Mouse (Mus musculus): ENCODE data around the gene Lrrc1. TPM values are rescaled to one million over a fixed set of nuclear protein-coding genes. Genes with fewer than 3 reads are reported as not detected.

Lrrc1 gene
- polyA plus RNA-seq, 1 experiment from 2014 or later: 12.5 TPM

GRCm38 (mm10) chr9:77539232-77539631 is 5.4 kb downstream of the Lrrc1 start:
- H3K36me3 ChIP-seq (ENCODE audit: poor library complexity, severe bottlenecking): no peaks in the 10 kb centered on the region
- no peak overlapping the region for H3K9ac ChIP-seq
- WGBS: 94% methylated on average over 9 of the region's 9 CpGs
- H3K4me2 ChIP-seq: no peak overlapping the region
- ATAC-seq: no peak
- H3K4me1 ChIP-seq: peaks cover 58% of the 10 kb centered on the region
- no peak overlapping the region for H3K27ac ChIP-seq
- no peaks in the 10 kb centered on the region for H3K9me3 ChIP-seq (replicated peaks)
- H3K4me3 ChIP-seq: no peak overlapping the region
- H3K27me3 ChIP-seq: no peaks in the 10 kb centered on the region

GRCm38 (mm10) chr9:77537357-77537756 is 7.3 kb downstream of the Lrrc1 start:
- H3K27ac ChIP-seq: no peak overlapping the region
- H3K4me1 ChIP-seq: peaks cover 49% of the 10 kb centered on the region
- ATAC-seq: no peak
- no peak overlapping the region for H3K4me2 ChIP-seq
- H3K9me3 ChIP-seq (replicated peaks): no peaks in the 10 kb centered on the region
- no peak overlapping the region for H3K4me3 ChIP-seq
- 86% methylated on average over 10 of the region's 10 CpGs for WGBS
- H3K9ac ChIP-seq: no peak overlapping the region
- no peaks in the 10 kb centered on the region for H3K36me3 ChIP-seq (ENCODE audit: poor library complexity, severe bottlenecking)
- no peaks in the 10 kb centered on the region for H3K27me3 ChIP-seq

DNA sequence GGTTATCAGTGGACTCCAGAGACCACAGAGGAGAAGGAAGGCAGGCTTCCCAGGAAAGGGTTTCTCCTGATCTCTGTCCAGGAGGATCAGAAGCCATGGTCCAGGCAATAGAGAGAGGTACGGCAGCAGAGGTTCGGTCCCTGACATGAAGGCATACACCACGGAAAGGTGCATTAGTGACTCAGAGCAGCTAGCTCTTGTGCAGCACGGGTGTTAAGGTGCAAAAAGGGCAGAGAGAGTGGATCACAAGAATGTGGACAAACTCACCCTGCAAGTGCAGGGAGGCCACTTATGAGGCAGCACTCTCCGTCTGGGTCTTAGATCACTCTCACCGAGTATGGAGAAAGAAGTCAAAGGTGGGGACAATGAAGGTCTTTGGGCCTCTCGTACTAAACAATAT is 7.8 kb downstream of the Lrrc1 start:
- H3K27ac ChIP-seq: no peak overlapping the region
- no peak for ATAC-seq
- H3K4me2 ChIP-seq: no peak overlapping the region
- H3K9me3 ChIP-seq (replicated peaks): no peaks in the 10 kb centered on the region
- no peaks in the 10 kb centered on the region for H3K36me3 ChIP-seq (ENCODE audit: poor library complexity, severe bottlenecking)
- no peak overlapping the region for H3K9ac ChIP-seq
- 68% methylated on average over 7 of the region's 7 CpGs for WGBS
- no peaks in the 10 kb centered on the region for H3K27me3 ChIP-seq
- peaks cover 44% of the 10 kb centered on the region for H3K4me1 ChIP-seq
- no peak overlapping the region for H3K4me3 ChIP-seq

DNA sequence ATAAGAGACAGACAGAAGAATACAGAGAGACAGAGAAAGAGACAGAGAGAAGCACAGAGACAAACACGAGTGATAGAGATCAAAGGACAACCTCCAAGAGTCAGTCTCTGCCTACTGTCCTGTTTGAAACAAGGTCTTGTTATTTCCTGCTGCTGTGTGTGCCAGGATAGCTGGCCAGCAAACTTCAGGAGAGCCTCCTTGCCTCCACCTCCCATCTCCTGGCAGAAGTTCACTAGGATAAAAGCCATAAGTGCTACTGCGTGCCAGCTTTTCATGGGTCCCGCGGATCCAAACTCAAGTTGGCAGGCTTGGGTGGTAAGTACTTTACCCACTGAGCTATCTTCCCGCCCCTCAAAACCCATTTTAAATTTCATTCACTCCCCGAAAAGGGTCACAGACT is 8.4 kb downstream of the Lrrc1 start:
- H3K27ac ChIP-seq: no peak overlapping the region
- no peak for ATAC-seq
- peaks cover 39% of the 10 kb centered on the region for H3K4me1 ChIP-seq
- H3K9me3 ChIP-seq (replicated peaks): no peaks in the 10 kb centered on the region
- no peaks in the 10 kb centered on the region for H3K36me3 ChIP-seq (ENCODE audit: poor library complexity, severe bottlenecking)
- no peak overlapping the region for H3K4me2 ChIP-seq
- H3K27me3 ChIP-seq: no peaks in the 10 kb centered on the region
- H3K4me3 ChIP-seq: no peak overlapping the region
- no peak overlapping the region for H3K9ac ChIP-seq
- WGBS: 62% methylated on average over 6 of the region's 6 CpGs

- 17% methylated on average over 17 of the region's 17 CpGs for WGBS
- Histone ChIP-seq H3K27me3 (no peaks in the 10 kb centered on the region), H3K4me3 (no peak overlapping the region), H3K9ac (peak overlapping the region; percentile 35; the same call in 1 of the 2 replicates), H3K36me3 (ENCODE audit: poor library complexity, severe bottlenecking) (no peaks in the 10 kb centered on the region), H3K9me3 (replicated peaks) (no peaks in the 10 kb centered on the region), H3K4me2 (peak overlapping the region; percentile 34), H3K4me1 (peaks cover 39% of the 10 kb centered on the region), H3K27ac (no peak overlapping the region)
- peak; percentile 46 for ATAC-seq
These were observed 9.5 kb downstream of the Lrrc1 start for GRCm38 (mm10) chr9:77535021-77535744.

- H3K4me2 ChIP-seq: no peak overlapping the region
- 0 out of 2 replicates have a peak, but pooled peaks have one; percentile 31 for ATAC-seq
- no peaks in the 10 kb centered on the region for H3K9me3 ChIP-seq (replicated peaks)
- no peaks in the 10 kb centered on the region for H3K36me3 ChIP-seq (ENCODE audit: poor library complexity, severe bottlenecking)
- H3K27ac ChIP-seq: no peak overlapping the region
- H3K27me3 ChIP-seq: no peaks in the 10 kb centered on the region
- no peak overlapping the region for H3K9ac ChIP-seq
- H3K4me1 ChIP-seq: peaks cover 44% of the 10 kb centered on the region
- 72% methylated on average over 5 of the region's 5 CpGs for WGBS
- H3K4me3 ChIP-seq: no peak overlapping the region
These were observed 16.2 kb downstream of the Lrrc1 start for GRCm38 (mm10) chr9:77528379-77529041.

DNA sequence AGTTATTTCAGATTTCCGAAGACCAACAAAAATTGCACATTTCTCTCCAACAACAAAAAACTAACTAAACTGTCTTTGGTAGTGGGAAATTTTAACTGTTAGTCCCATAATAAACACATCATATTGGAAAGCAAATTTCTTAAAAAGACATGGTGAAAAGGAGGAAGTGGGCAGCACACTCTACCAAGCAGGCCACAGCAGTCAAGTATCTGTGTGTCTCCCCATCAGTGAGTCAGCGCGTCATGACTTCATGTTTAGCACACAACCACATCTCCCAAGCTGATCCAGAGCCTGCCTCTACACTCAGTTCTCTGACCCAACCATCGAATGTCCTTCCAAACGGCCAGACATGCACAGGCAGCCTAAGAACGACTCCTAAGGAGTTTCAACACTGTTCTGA is 17.5 kb downstream of the Lrrc1 start:
- peaks cover 43% of the 10 kb centered on the region for H3K4me1 ChIP-seq
- no peak overlapping the region for H3K4me2 ChIP-seq
- H3K9ac ChIP-seq: no peak overlapping the region
- H3K27me3 ChIP-seq: no peaks in the 10 kb centered on the region
- H3K27ac ChIP-seq: no peak overlapping the region
- no peak for ATAC-seq
- no peaks in the 10 kb centered on the region for H3K36me3 ChIP-seq (ENCODE audit: poor library complexity, severe bottlenecking)
- 71% methylated on average over 6 of the region's 6 CpGs for WGBS
- no peaks in the 10 kb centered on the region for H3K9me3 ChIP-seq (replicated peaks)
- no peak overlapping the region for H3K4me3 ChIP-seq

DNA sequence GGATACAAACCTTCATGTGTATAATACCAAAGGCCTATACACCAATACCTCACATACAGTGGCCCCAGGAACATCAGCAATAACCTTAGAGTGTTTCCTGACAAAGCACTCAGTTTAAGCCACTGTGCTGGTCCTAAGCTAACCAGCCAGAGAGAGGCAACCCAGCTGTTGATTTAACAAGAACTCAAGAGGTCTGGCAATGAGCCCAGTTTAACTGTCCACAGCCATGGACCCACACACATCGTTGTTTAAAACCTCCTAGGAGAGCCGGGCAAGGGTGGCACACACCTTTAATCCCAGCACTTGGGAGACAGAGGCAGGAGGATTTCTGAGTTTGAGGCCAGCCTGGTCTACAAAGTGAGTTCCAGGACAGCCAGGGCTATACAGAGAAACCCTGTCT is 18.0 kb downstream of the Lrrc1 start:
- 32% methylated on average over 2 of the region's 2 CpGs for WGBS
- H3K4me1 ChIP-seq: peaks cover 43% of the 10 kb centered on the region
- peak; percentile 33; the same call in 1 of the 2 replicates for ATAC-seq
- no peak overlapping the region for H3K4me2 ChIP-seq
- no peaks in the 10 kb centered on the region for H3K9me3 ChIP-seq (replicated peaks)
- no peak overlapping the region for H3K27ac ChIP-seq
- no peak overlapping the region for H3K4me3 ChIP-seq
- H3K9ac ChIP-seq: no peak overlapping the region
- H3K27me3 ChIP-seq: no peaks in the 10 kb centered on the region
- no peaks in the 10 kb centered on the region for H3K36me3 ChIP-seq (ENCODE audit: poor library complexity, severe bottlenecking)

DNA sequence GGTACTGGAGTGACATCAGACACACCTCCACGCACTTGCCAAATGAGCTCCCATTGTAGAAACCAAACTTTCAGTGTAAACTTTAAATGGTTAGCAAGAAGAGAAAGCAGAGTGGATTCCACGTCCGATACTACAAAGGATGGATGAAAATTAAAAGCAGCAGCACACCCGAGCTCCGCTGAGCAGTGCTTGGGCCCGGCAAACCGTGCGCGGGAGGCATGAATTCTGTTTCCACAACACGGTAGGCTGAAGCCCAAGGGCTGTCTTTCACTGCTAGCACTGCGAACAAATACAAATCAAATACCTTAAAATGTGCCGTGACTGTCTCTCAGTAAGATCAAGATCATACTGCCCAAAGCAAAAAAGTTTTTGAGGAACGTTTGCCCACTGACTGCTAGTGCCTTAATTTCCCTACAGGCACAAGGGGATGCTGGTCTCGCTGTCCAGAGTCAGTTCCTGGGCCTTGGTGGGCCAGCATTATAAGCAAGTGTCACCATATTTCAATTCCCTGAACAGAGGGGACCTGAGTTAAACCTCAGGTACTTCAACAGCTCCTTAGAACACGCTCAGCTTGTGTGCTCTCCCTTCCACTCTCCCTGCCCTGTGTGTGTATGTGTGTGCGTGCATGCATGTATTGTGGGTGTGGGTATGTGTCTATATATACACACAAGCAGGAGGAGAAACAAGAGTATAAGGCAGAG is 18.9 kb downstream of the Lrrc1 start:
- Histone ChIP-seq H3K9me3 (replicated peaks) (no peaks in the 10 kb centered on the region), H3K4me2 (no peak overlapping the region), H3K27me3 (no peaks in the 10 kb centered on the region), H3K9ac (no peak overlapping the region), H3K4me1 (peaks cover 43% of the 10 kb centered on the region), H3K4me3 (no peak overlapping the region), H3K27ac (no peak overlapping the region), H3K36me3 (ENCODE audit: poor library complexity, severe bottlenecking) (no peaks in the 10 kb centered on the region)
- ATAC-seq: no peak
- WGBS: 65% methylated on average over 16 of the region's 16 CpGs

DNA sequence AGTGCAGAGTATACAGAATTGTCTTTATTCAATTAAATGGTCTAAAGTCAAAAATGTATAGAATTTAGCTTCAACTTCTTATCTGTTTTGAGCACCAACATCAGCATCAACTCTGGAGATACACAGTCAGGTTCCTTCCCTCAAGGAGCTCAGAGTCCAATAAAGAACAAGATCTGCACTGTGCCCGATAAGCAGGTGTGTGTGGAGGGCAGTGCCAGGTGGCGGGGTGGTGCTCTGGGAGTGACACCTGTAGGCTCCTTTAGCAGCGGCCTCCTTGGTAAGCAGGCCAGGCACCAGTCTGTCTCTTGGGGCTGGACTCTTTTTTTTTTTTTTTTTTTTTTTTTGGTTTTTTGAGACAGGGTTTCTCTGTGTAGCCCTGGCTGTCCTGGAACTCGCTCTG is 20.9 kb downstream of the Lrrc1 start:
- Histone ChIP-seq H3K4me2 (no peak overlapping the region), H3K4me3 (no peak overlapping the region), H3K9ac (no peak overlapping the region), H3K36me3 (ENCODE audit: poor library complexity, severe bottlenecking) (no peaks in the 10 kb centered on the region), H3K9me3 (replicated peaks) (no peaks in the 10 kb centered on the region), H3K27ac (no peak overlapping the region), H3K27me3 (no peaks in the 10 kb centered on the region), H3K4me1 (peaks cover 33% of the 10 kb centered on the region)
- 97% methylated on average over 4 of the region's 4 CpGs for WGBS
- ATAC-seq: no peak

DNA sequence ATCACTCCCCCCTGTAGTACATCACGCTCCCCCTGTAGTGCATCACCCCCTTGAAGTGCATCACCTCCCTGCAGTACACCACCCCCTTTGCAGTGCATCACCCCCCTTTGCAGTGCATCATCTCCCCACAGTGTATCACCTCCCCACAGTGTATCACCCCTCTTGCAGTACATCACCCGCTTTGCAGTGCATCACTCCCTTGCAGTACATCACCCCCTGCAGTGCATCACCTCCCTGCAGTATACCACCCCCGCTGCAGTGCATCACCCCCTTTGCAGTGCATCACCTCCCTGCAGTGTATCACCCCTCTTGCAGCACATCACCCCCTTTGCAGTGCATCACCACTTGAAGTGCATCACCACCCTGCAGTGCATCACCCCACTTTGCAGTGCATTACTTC is 22.2 kb downstream of the Lrrc1 start:
- H3K4me2 ChIP-seq: no peak overlapping the region
- no peaks in the 10 kb centered on the region for H3K36me3 ChIP-seq (ENCODE audit: poor library complexity, severe bottlenecking)
- ATAC-seq: no peak
- no peaks in the 10 kb centered on the region for H3K9me3 ChIP-seq (replicated peaks)
- H3K27ac ChIP-seq: no peak overlapping the region
- H3K4me3 ChIP-seq: no peak overlapping the region
- no peaks in the 10 kb centered on the region for H3K27me3 ChIP-seq
- WGBS: 98% methylated on average over 3 of the region's 3 CpGs
- peaks cover 21% of the 10 kb centered on the region for H3K4me1 ChIP-seq
- H3K9ac ChIP-seq: no peak overlapping the region

DNA sequence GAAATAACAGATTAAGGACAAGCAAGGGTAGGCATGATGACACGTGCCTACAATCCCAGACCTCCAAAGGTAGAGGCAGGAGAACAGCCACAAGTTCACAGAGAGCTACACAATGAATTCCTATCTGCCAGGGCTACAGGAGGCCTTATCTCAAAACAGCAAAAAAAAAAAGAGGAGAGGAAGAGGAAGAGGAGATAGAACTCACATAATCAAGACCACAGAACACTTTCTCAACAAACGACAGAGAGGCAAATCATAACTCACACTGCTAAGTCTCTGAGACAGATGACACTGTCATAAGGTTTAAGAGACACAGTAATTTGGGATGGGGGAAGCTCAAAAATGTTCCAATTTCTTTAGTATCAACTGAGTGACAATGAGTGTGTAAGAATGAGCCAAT is 25.5 kb downstream of the Lrrc1 start:
- no peak overlapping the region for H3K27ac ChIP-seq
- no peak overlapping the region for H3K9ac ChIP-seq
- H3K4me2 ChIP-seq: no peak overlapping the region
- 88% methylated on average over 2 of the region's 2 CpGs for WGBS
- ATAC-seq: no peak
- H3K4me1 ChIP-seq: peaks cover 18% of the 10 kb centered on the region
- no peaks in the 10 kb centered on the region for H3K9me3 ChIP-seq (replicated peaks)
- H3K36me3 ChIP-seq (ENCODE audit: poor library complexity, severe bottlenecking): no peaks in the 10 kb centered on the region
- H3K4me3 ChIP-seq: no peak overlapping the region
- no peaks in the 10 kb centered on the region for H3K27me3 ChIP-seq
